Mouse (Mus musculus) embryonic facial prominence, embryonic 15.5 days (tissue): Measurements from ENCODE around the gene Gm17606. TPM values are rescaled to one million over a fixed set of nuclear protein-coding genes. Genes with fewer than 3 reads are reported as not detected.

Source experiments
- ATAC-seq: fragments of 200-750 bp; cut with Nextera tagmentation; 2 replicates; pipeline ENCODE4 v1.8.0; 2017; ENCODE audit warnings: low read depth, moderate TSS enrichment; ENCODE audit not compliant: insufficient number of reproducible peaks, low FRiP score, low TSS enrichment
- H3K27ac ChIP-seq: fragments of 300-500 bp; sonication (generic); replicated peaks from 2 replicates; pipeline ENCODE4 v1.5.1; 2015; ENCODE audit warnings: mild to moderate bottlenecking, inconsistent platforms
- H3K27me3 ChIP-seq: fragments of 300-500 bp; sonication (generic); 2 replicates; pipeline ENCODE4 v1.6.1; 2015; ENCODE audit warnings: inconsistent platforms
- H3K36me3 ChIP-seq: fragments of 300-500 bp; sonication (generic); 2 replicates; pipeline ENCODE4 v1.6.1; 2015; ENCODE audit warnings: mild to moderate bottlenecking, inconsistent platforms
- H3K4me1 ChIP-seq: fragments of 300-500 bp; sonication (generic); 2 replicates; pipeline ENCODE4 v1.6.1; 2015; ENCODE audit warnings: inconsistent platforms
- H3K4me2 ChIP-seq: fragments of 300-500 bp; sonication (generic); replicated peaks from 2 replicates; pipeline ENCODE4 v1.6.1; 2015; ENCODE audit warnings: mild to moderate bottlenecking, inconsistent platforms
- H3K4me3 ChIP-seq: fragments of 300-500 bp; sonication (generic); replicated peaks from 2 replicates; pipeline ENCODE4 v1.5.1; 2015; ENCODE audit warnings: mild to moderate bottlenecking, inconsistent platforms
- H3K9ac ChIP-seq: fragments of 300-500 bp; sonication (generic); 2 replicates; pipeline ENCODE4 v1.6.1; 2015; ENCODE audit warnings: inconsistent platforms
- H3K9me3 ChIP-seq: fragments of 300-500 bp; sonication (generic); replicated peaks from 2 replicates; pipeline ENCODE4 v1.6.1; 2016; ENCODE audit warnings: inconsistent platforms
- WGBS: fragments of 180-500 bp; shearing (Covaris S2); methylation state at CpG from one replicate; pipeline ENCODE4 v1.1.7; 2015; 5-methylcytosine and 5-hydroxymethylcytosine counted together
- polyA plus RNA-seq: library from polyadenylated mRNA; unstranded; fragments of >200 nt; fragmentation: Nextera tagmentation; extraction: Ambion mirVana; gene quantifications from 2 replicates; pipeline ENCODE4 v1.2.1, GENCODE M21; 2015

Gene Gm17606
- not detected in 2 replicates for polyA plus RNA-seq

GRCm38 (mm10) chr14:54640946-54641304 lies at the start of gene Gm17606:
Gene Gm17606 (plus strand): TSS chr14:54640952.
- peak within 1 kb of the TSS; percentile 72 for H3K9ac ChIP-seq
- H3K4me3 ChIP-seq = peak within 1 kb of the TSS; percentile 80
- H3K36me3 ChIP-seq = peaks cover 62% of the 10 kb centered on the region
- WGBS = 1% methylated on average over 28 of the region's 28 CpGs
- H3K9me3 ChIP-seq = no peaks in the 10 kb centered on the region
- peak within 1 kb of the TSS; percentile 86 for H3K27ac ChIP-seq
- peaks cover 23% of the 10 kb centered on the region for H3K4me1 ChIP-seq
- no peaks in the 10 kb centered on the region for H3K27me3 ChIP-seq
- peak within 1 kb of the TSS; percentile 96 for H3K4me2 ChIP-seq
- no peak for ATAC-seq

GRCm38 (mm10) chr14:54591056-54591455 lies 49.7 kb upstream of the Gm17606 start:
- no peak overlapping the region for H3K4me3 ChIP-seq
- no peak for ATAC-seq
- 88% methylated on average over 16 of the region's 16 CpGs for WGBS
- no peaks in the 10 kb centered on the region for H3K4me1 ChIP-seq
- no peak overlapping the region for H3K9ac ChIP-seq
- H3K27ac ChIP-seq = no peak overlapping the region
- no peak overlapping the region for H3K4me2 ChIP-seq
- 0 out of 2 replicates have a peak, but pooled peaks cover 8% of the 10 kb centered on the region for H3K36me3 ChIP-seq
- no peaks in the 10 kb centered on the region for H3K9me3 ChIP-seq
- no peaks in the 10 kb centered on the region for H3K27me3 ChIP-seq

GRCm38 (mm10) chr14:54592319-54592934 lies 48.3 kb upstream of the Gm17606 start:
- Histone ChIP-seq H3K27me3 (no peaks in the 10 kb centered on the region), H3K9ac (no peak overlapping the region), H3K36me3 (0 out of 2 replicates have a peak, but pooled peaks cover 8% of the 10 kb centered on the region), H3K9me3 (no peaks in the 10 kb centered on the region), H3K4me1 (no peaks in the 10 kb centered on the region), H3K4me3 (no peak overlapping the region), H3K27ac (no peak overlapping the region), H3K4me2 (no peak overlapping the region)
- ATAC-seq = no peak
- 76% methylated on average over 10 of the region's 10 CpGs for WGBS

DNA sequence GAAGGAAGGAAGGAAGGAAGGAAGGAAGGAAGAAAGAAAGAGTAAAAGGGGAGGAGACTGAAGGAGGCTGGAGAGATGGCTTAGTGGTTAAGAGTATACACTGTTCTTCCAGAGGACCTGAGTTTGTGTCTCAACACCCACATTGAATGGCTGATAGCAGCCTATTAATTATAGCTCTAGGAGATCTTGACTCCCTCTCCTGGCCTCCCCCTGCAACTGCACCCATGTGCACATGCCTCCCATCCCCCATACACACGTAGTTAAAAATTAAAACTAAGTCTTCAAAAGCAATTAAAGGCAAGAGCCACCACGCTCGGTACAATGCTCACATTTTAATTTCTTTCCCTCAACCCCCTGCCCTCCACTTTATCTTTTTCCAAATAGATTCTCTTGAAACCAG lies 46.7 kb upstream of the Gm17606 start:
- H3K4me3 ChIP-seq = no peak overlapping the region
- 90% methylated on average over 3 of the region's 3 CpGs for WGBS
- H3K36me3 ChIP-seq = peaks cover 10% of the 10 kb centered on the region; the same call in 1 of the 2 replicates
- no peak overlapping the region for H3K9ac ChIP-seq
- no peaks in the 10 kb centered on the region for H3K27me3 ChIP-seq
- H3K4me2 ChIP-seq = no peak overlapping the region
- no peak for ATAC-seq
- no peak overlapping the region for H3K27ac ChIP-seq
- no peaks in the 10 kb centered on the region for H3K9me3 ChIP-seq
- no peaks in the 10 kb centered on the region for H3K4me1 ChIP-seq

DNA sequence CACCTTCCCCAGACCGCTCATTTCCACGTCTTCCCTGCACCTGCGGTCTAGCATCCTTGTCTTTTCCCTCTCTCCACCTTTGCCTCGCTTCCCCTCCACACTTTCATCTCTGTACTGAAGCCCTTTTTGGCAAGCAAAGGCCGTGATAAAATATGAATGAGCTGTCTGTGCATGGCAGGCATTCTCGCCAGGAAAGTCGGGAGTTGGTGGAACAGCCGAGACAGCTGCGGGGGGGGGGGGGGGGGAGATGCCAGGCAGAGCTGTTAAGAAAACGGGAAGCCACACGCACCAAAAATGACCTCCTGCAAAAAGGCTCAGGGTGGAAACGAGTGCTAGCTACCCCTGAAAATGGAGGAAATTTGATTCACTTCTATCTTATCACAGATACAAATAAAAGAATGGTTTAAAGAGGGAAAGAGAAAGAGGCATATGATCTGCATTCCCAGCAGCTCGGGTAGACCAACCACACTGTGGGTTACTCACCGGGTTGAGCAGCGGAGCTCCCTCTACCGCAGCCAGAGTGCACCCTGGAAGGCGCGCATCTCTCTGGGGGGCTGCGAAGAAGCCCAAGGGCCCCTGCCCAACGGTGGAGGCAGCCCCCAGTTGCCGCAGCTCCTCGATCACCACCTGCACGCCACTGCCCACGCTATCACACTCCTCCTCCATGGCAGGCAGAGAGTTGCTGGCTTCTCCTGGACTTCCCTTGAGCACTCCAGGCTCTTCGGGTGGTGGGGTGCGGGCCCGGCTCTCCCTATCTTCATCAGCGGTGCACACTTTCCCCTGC lies 45.9 kb upstream of the Gm17606 start:
- WGBS = 73% methylated on average over 28 of the region's 28 CpGs
- no peak overlapping the region for H3K9ac ChIP-seq
- no peaks in the 10 kb centered on the region for H3K4me1 ChIP-seq
- H3K4me3 ChIP-seq = no peak overlapping the region
- no peaks in the 10 kb centered on the region for H3K27me3 ChIP-seq
- H3K27ac ChIP-seq = no peak overlapping the region
- H3K36me3 ChIP-seq = peaks cover 16% of the 10 kb centered on the region; the same call in 1 of the 2 replicates
- peak; percentile 19; the same call in 1 of the 2 replicates for ATAC-seq
- no peak overlapping the region for H3K4me2 ChIP-seq
- no peaks in the 10 kb centered on the region for H3K9me3 ChIP-seq

DNA sequence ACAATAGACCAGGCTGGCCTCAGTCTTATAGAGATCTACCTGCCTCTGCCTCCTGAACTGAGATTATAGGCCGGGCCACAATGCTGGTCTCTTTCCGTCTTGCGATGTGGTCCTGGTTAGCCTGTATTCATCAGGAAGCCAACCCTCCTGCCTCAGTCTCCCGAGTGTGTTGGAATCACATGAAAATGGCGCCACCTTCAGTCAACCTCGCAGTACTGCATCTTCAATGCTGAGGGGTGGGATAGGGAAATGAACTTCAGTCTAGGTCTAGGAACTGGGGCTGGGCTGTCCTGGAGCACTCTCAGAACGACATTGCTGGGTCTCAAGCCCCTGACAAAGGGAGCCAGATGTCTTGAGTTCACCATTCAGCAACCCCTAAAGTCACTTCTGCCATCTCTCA lies 43.7 kb upstream of the Gm17606 start:
- H3K4me1 ChIP-seq = 0 out of 2 replicates have a peak, but pooled peaks cover under 1% of the 10 kb centered on the region
- no peak overlapping the region for H3K4me3 ChIP-seq
- no peak overlapping the region for H3K4me2 ChIP-seq
- no peak overlapping the region for H3K9ac ChIP-seq
- H3K36me3 ChIP-seq = peaks cover 16% of the 10 kb centered on the region; the same call in 1 of the 2 replicates
- ATAC-seq = no peak
- no peaks in the 10 kb centered on the region for H3K9me3 ChIP-seq
- WGBS = 81% methylated on average over 7 of the region's 7 CpGs
- no peaks in the 10 kb centered on the region for H3K27me3 ChIP-seq
- H3K27ac ChIP-seq = no peak overlapping the region

DNA sequence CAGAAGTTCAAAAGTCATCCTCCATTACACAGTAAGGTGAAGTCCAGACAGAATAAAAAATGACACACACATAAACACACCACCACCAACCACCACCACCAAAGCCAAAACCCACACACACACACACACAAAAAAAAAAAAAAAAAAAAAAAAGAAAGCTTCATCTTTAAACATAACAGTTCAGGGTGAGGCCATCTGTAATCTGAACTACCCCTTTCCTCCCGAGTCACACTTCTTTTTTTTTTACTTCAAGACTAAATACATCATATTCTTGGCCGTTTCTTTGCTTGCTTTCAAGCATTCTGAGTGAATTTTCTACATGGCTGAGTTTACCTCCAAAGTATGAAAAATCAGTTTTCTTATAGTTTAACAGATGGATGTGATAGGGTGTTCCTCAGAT lies 39.2 kb upstream of the Gm17606 start:
- WGBS = 51% methylated on average over 2 of the region's 2 CpGs
- no peak for ATAC-seq
- no peak overlapping the region for H3K27ac ChIP-seq

GRCm38 (mm10) chr14:54602613-54603012 lies 38.1 kb upstream of the Gm17606 start:
- H3K36me3 ChIP-seq = peaks cover 8% of the 10 kb centered on the region; the same call in 1 of the 2 replicates
- H3K9me3 ChIP-seq = no peaks in the 10 kb centered on the region
- WGBS = 33% methylated on average over 4 of the region's 4 CpGs
- peak overlapping the region; percentile 65 for H3K4me3 ChIP-seq
- H3K27me3 ChIP-seq = no peaks in the 10 kb centered on the region
- peaks cover 23% of the 10 kb centered on the region for H3K4me1 ChIP-seq
- H3K27ac ChIP-seq = peak overlapping the region; percentile 96
- no peak for ATAC-seq
- peak overlapping the region; percentile 46 for H3K4me2 ChIP-seq
- H3K9ac ChIP-seq = 0 out of 2 replicates have a peak overlapping the region, but pooled peaks have one; percentile 54

More for the DNA sequence above, 39.2 kb upstream of the Gm17606 start:
- Histone ChIP-seq H3K9ac (no peak overlapping the region), H3K9me3 (no peaks in the 10 kb centered on the region), H3K27me3 (no peaks in the 10 kb centered on the region), H3K4me2 (no peak overlapping the region), H3K36me3 (peaks cover 8% of the 10 kb centered on the region; the same call in 1 of the 2 replicates), H3K4me3 (no peak overlapping the region), H3K4me1 (peaks cover 23% of the 10 kb centered on the region)

GRCm38 (mm10) chr14:54603038-54603654 lies 37.6 kb upstream of the Gm17606 start:
- Histone ChIP-seq H3K9ac (peak overlapping the region; percentile 54), H3K4me1 (peaks cover 23% of the 10 kb centered on the region), H3K9me3 (no peaks in the 10 kb centered on the region), H3K36me3 (peaks cover 8% of the 10 kb centered on the region; the same call in 1 of the 2 replicates), H3K27me3 (no peaks in the 10 kb centered on the region), H3K4me2 (peak overlapping the region; percentile 46), H3K4me3 (peak overlapping the region; percentile 65), H3K27ac (peak overlapping the region; percentile 96)
- ATAC-seq = peak; percentile 100
- WGBS = under 1% methylated on average over 46 of the region's 46 CpGs

DNA sequence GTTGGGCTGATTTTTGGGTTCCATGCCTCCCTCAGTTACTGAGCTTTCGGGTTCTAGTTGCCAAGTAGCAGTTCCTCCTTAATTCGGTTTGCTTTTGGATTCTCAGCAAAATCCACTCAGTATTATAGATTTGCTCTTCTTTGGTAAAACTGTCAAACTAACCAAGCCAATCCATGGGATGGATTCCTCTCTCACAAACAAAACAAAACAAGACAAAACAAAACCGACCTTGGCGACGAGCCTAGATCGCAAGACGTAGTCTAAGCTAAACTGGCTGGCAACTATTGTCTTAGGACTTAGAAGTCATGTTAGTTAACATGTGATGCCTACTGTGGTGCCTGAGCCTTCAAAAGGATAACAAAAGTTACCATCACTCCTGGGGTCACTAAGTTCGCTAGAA lies 37.1 kb upstream of the Gm17606 start:
- 82% methylated on average over 8 of the region's 8 CpGs for WGBS
- H3K9ac ChIP-seq = no peak overlapping the region
- no peaks in the 10 kb centered on the region for H3K27me3 ChIP-seq
- H3K4me2 ChIP-seq = peak overlapping the region; percentile 46
- peak overlapping the region; percentile 65 for H3K4me3 ChIP-seq
- peaks cover 23% of the 10 kb centered on the region for H3K4me1 ChIP-seq
- peaks cover 8% of the 10 kb centered on the region; the same call in 1 of the 2 replicates for H3K36me3 ChIP-seq
- H3K27ac ChIP-seq = peak overlapping the region; percentile 96
- ATAC-seq = no peak
- no peaks in the 10 kb centered on the region for H3K9me3 ChIP-seq

DNA sequence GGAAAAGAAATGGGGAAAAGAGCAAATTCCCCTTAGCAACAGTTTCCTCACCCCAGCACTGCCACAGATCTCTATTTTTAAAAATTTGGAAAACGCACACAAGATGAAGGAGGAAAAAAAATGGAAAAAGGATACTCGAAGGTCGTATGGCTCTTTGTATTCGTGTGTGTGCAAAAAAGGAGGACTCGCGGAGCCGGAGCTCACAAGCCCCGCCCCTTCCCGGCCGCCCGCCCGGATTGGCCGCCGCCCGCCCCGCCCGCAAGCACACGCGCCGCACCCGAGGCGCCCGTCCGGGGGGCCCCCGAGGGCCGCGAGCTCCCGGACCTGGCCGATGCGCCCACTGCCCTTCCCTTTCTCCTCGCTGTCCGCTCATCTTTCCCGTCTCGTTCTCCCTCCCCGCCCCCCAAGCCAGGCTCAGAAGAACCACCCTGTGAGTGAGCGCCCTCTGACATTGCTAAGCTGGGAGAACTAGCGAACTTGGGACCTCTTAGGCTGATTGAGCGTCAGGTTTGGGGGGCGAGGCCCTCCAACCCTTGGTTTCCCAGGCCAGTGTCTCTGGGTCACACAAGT lies 34.9 kb upstream of the Gm17606 start, which contains the start of gene 4931414P19Rik:
TSS of gene 4931414P19Rik (minus strand) at position 242 of the 570 bp plus-strand sequence.
- H3K4me2 ChIP-seq = peak within 1 kb of the TSS; percentile 65
- no peaks in the 10 kb centered on the region for H3K9me3 ChIP-seq
- H3K27ac ChIP-seq = peak within 1 kb of the TSS; percentile 85
- peaks cover 8% of the 10 kb centered on the region; the same call in 1 of the 2 replicates for H3K36me3 ChIP-seq
- H3K27me3 ChIP-seq = no peaks in the 10 kb centered on the region
- peak within 1 kb of the TSS; percentile 56 for H3K4me3 ChIP-seq
- peaks cover 23% of the 10 kb centered on the region for H3K4me1 ChIP-seq
- ATAC-seq = 0 out of 2 replicates have a peak, but pooled peaks have one; percentile 51
- peak within 1 kb of the TSS; percentile 12 for H3K9ac ChIP-seq
- WGBS = 0% methylated on average over 38 of the region's 39 CpGs
